Mouse (Mus musculus) G1E (cell line): ENCODE results near the gene Cdkn2a. TPM values are rescaled to one million over a fixed set of nuclear protein-coding genes. Genes with fewer than 3 reads are reported as not detected.

Experiments used
- ATAC-seq: 2 replicates; pipeline ENCODE4 v1.8.0; 2016; ENCODE audit warnings: mild to moderate bottlenecking; ENCODE audit not compliant: insufficient number of reproducible peaks, poor library complexity, low FRiP score, severe bottlenecking; ENCODE audit errors: extremely low read depth
- DNase-seq: peaks from one replicate; pipeline ENCODE4 v3.0.0; 2012; ENCODE audit warnings: low spot score
- H3K27me3 ChIP-seq: 2 replicates; pipeline ENCODE4 v1.6.1; 2012; ENCODE audit warnings: mild to moderate bottlenecking, low read length, inconsistent platforms; ENCODE audit not compliant: insufficient read depth
- H3K36me3 ChIP-seq: replicated peaks from 2 replicates; pipeline ENCODE3; 2012; ENCODE audit warnings: mild to moderate bottlenecking, inconsistent platforms
- H3K4me1 ChIP-seq: 2 replicates; pipeline ENCODE4 v1.6.1; 2012; ENCODE audit warnings: low read depth, low read length, inconsistent platforms, mixed read lengths; ENCODE audit not compliant: insufficient read depth
- H3K4me3 ChIP-seq: 2 replicates; pipeline ENCODE4 v1.5.1; 2012; ENCODE audit warnings: low read depth, mild to moderate bottlenecking, inconsistent platforms, low read length, moderate library complexity, mixed read lengths
- H3K9me3 ChIP-seq: replicated peaks from 2 replicates; pipeline ENCODE4 v1.6.1; 2012; ENCODE audit warnings: inconsistent platforms
- CTCF ChIP-seq: IDR thresholded peaks from 2 replicates; pipeline ENCODE4 v1.5.1; 2012; ENCODE audit warnings: low read depth, low read length, inconsistent platforms, mixed read lengths
- GATA1 ChIP-seq: IDR thresholded peaks from 2 replicates; pipeline ENCODE4 v1.6.1; 2012; ENCODE audit warnings: borderline replicate concordance, low read length, inconsistent platforms, mixed read lengths
- GATA2 ChIP-seq: IDR thresholded peaks from 2 replicates; pipeline ENCODE4 v1.6.1; 2012; ENCODE audit warnings: low read depth, low read length, inconsistent platforms, borderline replicate concordance
- POLR2AphosphoS5 ChIP-seq: IDR thresholded peaks from 2 replicates; pipeline ENCODE4 v1.6.1; 2012; ENCODE audit warnings: low read depth, low read length, inconsistent platforms; ENCODE audit not compliant: insufficient replicate concordance
- TAL1 ChIP-seq: conservative IDR thresholded peaks from 2 replicates; pipeline ENCODE4 v1.6.1; 2012; ENCODE audit warnings: low read depth, low read length, inconsistent platforms, mixed read lengths
- polyA plus RNA-seq: library from polyadenylated mRNA; stranded (reverse); fragments of >175 nt; gene quantifications from 2 replicates; pipeline ENCODE4 v1.2.3, GENCODE M21; 2012
- total RNA-seq, 2 experiments: library from RNA; stranded (forward) in 1 of 2; stranded (reverse) in 1 of 2; fragments of 200-1000 nt in 1 of 2; fragments of >200 nt in 1 of 2; fragmentation: Nextera tagmentation in 1 of 2; gene quantifications; 2 replicates each; pipeline ENCODE4 v1.2.3; 2014 to 2017

Cdkn2a gene
- total and polyA plus RNA-seq, 3 experiments = not detected

DNA sequence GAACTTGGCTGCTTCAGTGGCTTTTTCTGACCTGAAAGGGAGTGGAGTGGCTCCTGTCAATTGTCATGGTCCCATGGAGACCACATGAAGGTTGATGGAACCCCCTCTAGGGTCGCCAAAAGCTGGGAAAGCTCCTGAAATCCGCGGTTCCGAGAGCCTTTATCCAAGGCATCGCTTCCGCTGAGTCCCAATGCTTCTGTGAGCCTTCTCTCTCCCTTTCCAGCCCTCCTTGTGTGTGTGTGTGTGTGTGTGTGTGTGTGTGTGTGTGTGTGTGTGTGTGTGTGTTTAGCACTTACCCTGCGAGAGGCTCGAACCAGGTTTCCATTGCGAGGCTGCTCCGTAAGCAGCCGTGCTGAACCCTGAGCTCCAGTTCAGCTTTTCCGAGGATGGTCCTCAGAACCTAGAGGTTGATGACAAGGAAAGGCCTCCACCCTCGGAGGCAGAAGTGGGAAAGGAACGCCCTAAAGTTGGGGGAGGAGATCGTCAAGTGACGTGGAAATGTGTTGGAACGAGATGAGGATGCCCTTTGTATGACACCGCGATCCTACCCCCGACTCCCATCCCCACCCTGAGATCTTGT, 21.4 kb downstream of the Cdkn2a start:
- Histone ChIP-seq H3K4me1 (no peaks in the 10 kb centered on the region), H3K4me3 (no peak overlapping the region), H3K36me3 (no peaks in the 10 kb centered on the region), H3K27me3 (no peaks in the 10 kb centered on the region; the same call in 1 of the 2 replicates), H3K9me3 (peaks cover 33% of the 10 kb centered on the region)
- TF ChIP-seq GATA1 (no peak), CTCF (no peak), GATA2 (no peak), POLR2AphosphoS5 (no peak), TAL1 (no peak)
- DNase-seq (no peak), ATAC-seq (no peak)

DNA sequence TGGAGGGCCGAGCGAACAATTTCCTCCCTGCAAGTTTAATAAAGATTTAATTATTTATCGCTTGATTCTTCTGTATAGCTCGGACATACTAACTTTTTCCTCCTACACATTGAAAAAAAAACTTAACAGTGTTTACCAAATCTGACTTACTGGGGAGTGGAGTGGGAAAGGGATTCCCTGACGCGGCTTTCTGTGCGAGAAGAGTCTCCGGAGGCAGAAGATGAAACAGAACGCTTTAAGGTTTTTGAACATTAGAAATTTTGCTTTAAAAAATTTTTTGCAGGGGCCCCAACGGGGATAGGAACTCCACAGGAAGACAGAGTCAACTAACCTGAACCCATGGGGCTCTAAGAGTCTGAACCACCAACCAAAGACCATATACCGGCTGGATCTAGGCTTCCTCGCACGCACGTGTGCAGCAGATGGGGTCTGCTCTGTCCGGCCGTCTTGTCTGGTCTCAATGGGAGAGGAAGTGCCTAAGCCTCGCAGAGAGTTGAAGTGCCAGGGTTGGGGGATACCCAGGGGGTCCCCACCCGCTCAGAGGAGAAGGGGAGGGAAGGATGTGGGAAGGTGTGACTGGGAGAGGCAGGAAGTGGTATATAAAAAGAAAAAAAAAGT, 22.2 kb downstream of the Cdkn2a start:
- no peaks in the 10 kb centered on the region; the same call in 1 of the 2 replicates for H3K27me3 ChIP-seq
- no peak for ATAC-seq

DNA sequence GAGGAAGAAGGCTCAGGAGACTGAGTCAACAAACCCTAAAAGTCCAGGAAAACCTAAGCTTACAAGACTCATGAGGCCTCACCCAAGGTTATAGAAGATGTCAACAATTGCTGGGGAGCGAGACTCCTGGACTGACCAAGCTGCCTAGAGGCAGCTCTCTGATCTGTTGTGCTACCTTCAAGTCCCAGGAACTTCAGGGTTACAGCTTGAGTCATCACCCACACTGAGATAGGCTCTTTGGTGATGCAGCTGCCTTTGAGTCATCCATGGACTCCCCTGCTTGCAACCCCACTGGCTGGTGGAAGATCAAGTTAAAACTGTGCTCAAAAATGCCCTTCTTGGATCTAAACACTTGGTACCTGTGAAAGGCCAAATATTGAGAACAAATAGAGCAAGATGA, 36.7 kb downstream of the Cdkn2a start:
- Histone ChIP-seq H3K36me3 (no peaks in the 10 kb centered on the region), H3K27me3 (no peaks in the 10 kb centered on the region), H3K4me3 (no peak overlapping the region), H3K4me1 (no peaks in the 10 kb centered on the region), H3K9me3 (peaks cover 10% of the 10 kb centered on the region)
- TF ChIP-seq GATA2 (no peak), CTCF (no peak), GATA1 (no peak), TAL1 (no peak), POLR2AphosphoS5 (no peak)
- ATAC-seq = no peak
- DNase-seq = no peak

More for the DNA sequence above, 22.2 kb downstream of the Cdkn2a start:
- H3K9me3 ChIP-seq = peaks cover 30% of the 10 kb centered on the region
- H3K36me3 ChIP-seq = no peaks in the 10 kb centered on the region
- no peaks in the 10 kb centered on the region for H3K4me1 ChIP-seq
- H3K4me3 ChIP-seq = no peak overlapping the region
- no peak for TF ChIP-seq POLR2AphosphoS5
- DNase-seq = no peak

DNA sequence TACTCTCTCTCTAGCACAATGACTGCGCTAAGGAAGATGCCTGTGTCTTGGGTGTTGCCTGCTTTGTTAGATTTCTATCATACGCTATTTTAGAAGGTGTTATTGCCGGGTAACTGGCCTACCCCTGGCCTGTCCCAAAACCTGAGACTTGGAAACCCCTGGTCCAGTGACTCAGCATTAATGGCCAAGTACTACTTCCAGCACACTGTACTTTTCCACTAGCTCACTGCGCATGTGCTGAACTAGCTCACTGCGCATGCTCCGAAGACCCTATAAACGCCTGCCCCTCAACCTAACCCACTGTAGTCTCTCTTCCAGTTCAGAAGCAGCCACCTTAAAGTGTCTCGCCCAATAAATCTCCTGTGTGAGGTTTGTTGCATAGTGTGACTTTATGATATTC, 60.0 kb downstream of the Cdkn2a start:
- Histone ChIP-seq H3K4me3 (no peak overlapping the region), H3K27me3 (no peaks in the 10 kb centered on the region), H3K4me1 (no peaks in the 10 kb centered on the region), H3K36me3 (no peaks in the 10 kb centered on the region), H3K9me3 (peaks cover 15% of the 10 kb centered on the region)
- DNase-seq = no peak
- no peak for ATAC-seq
- TF ChIP-seq GATA2 = no peak
- no peak for TF ChIP-seq CTCF
- no peak for TF ChIP-seq POLR2AphosphoS5
- no peak for TF ChIP-seq GATA1
- TF ChIP-seq TAL1 = no peak

Other genes with a start within 250 kb of the Cdkn2a start
- not detected in 2 replicates for gene Mtap, start 157.5 kb downstream of the Cdkn2a start, total RNA-seq (2014; fragmentation: Nextera tagmentation)
- 0.06 and 0.27 TPM in 2 replicates for gene Mtap, start 157.5 kb downstream of the Cdkn2a start, total RNA-seq (2017)
- gene Mtap, start 157.5 kb downstream of the Cdkn2a start, polyA plus RNA-seq = not detected in 2 replicates
- gene Cdkn2b, start 16.4 kb upstream of the Cdkn2a start, total RNA-seq (2014; fragmentation: Nextera tagmentation) = 0.53 TPM in 1 of 2 replicates, not detected in the other
- 0.23 and 0.33 TPM in 2 replicates for gene Cdkn2b, start 16.4 kb upstream of the Cdkn2a start, total RNA-seq (2017)
- not detected in 2 replicates for gene Cdkn2b, start 16.4 kb upstream of the Cdkn2a start, polyA plus RNA-seq